Mouse (Mus musculus) neural tube, embryonic 13.5 days (tissue): ENCODE measurements around the gene Crebbp. TPM values are rescaled to one million over a fixed set of nuclear protein-coding genes. Genes with fewer than 3 reads are reported as not detected.
"Not testable (repeated sequence)": the region's sequence is repeated elsewhere in the genome, so short reads cannot be mapped to it uniquely, and the experiment has no call there.

Experiments used
- ATAC-seq: fragments of 200-750 bp; cut with Nextera tagmentation; 2 replicates; pipeline ENCODE4 v1.8.0; 2017; ENCODE audit warnings: low read depth, mild to moderate bottlenecking, moderate TSS enrichment, moderate library complexity
- H3K27ac ChIP-seq: fragments of 300-500 bp; sonication (generic); replicated peaks from 2 replicates; pipeline ENCODE4 v1.5.1; 2015; ENCODE audit warnings: moderate library complexity, mild to moderate bottlenecking, inconsistent platforms
- H3K27me3 ChIP-seq: fragments of 300-500 bp; sonication (generic); 2 replicates; pipeline ENCODE4 v1.6.1; 2015; ENCODE audit warnings: mild to moderate bottlenecking, inconsistent platforms
- H3K36me3 ChIP-seq: fragments of 300-500 bp; sonication (generic); 2 replicates; pipeline ENCODE4 v1.6.1; 2015; ENCODE audit warnings: mild to moderate bottlenecking, inconsistent platforms
- H3K4me1 ChIP-seq: fragments of 300-500 bp; sonication (generic); replicated peaks from 2 replicates; pipeline ENCODE4 v1.6.1; 2015; ENCODE audit warnings: inconsistent platforms
- H3K4me2 ChIP-seq: fragments of 300-500 bp; sonication (generic); 2 replicates; pipeline ENCODE4 v1.6.1; 2015; ENCODE audit warnings: inconsistent platforms, mild to moderate bottlenecking, moderate library complexity
- H3K4me3 ChIP-seq: fragments of 300-500 bp; sonication (generic); 2 replicates; pipeline ENCODE4 v1.5.1; 2015; ENCODE audit warnings: mild to moderate bottlenecking, inconsistent platforms
- H3K9ac ChIP-seq: fragments of 300-500 bp; sonication (generic); 2 replicates; pipeline ENCODE4 v1.6.1; 2015; ENCODE audit warnings: moderate library complexity, mild to moderate bottlenecking, inconsistent platforms
- H3K9me3 ChIP-seq: fragments of 300-500 bp; sonication (generic); 2 replicates; pipeline ENCODE4 v1.6.1; 2016; ENCODE audit warnings: inconsistent platforms
- WGBS: fragments of 180-500 bp; shearing (Covaris S2); methylation state at CpG from one replicate; pipeline ENCODE4 v1.1.7; 2015; 5-methylcytosine and 5-hydroxymethylcytosine counted together
- polyA plus RNA-seq: library from polyadenylated mRNA; unstranded; fragments of >200 nt; fragmentation: Nextera tagmentation; extraction: Ambion mirVana; gene quantifications from 2 replicates; pipeline ENCODE4 v1.2.1, GENCODE M21; 2015

The Crebbp gene
- polyA plus RNA-seq, 1 experiment from 2014 or later: 36.6 TPM

GRCm38 (mm10) chr16:4133754-4134153, 80.0 kb downstream of the Crebbp start:
- WGBS: 100% methylated on average over 1 of the region's 1 CpGs
- Histone ChIP-seq H3K4me2 (no peak overlapping the region), H3K4me3 (no peak overlapping the region), H3K27me3 (no peaks in the 10 kb centered on the region), H3K9ac (no peak overlapping the region), H3K36me3 (peaks cover 36% of the 10 kb centered on the region), H3K4me1 (no peaks in the 10 kb centered on the region), H3K9me3 (no peaks in the 10 kb centered on the region), H3K27ac (no peak overlapping the region)
- no peak for ATAC-seq

DNA sequence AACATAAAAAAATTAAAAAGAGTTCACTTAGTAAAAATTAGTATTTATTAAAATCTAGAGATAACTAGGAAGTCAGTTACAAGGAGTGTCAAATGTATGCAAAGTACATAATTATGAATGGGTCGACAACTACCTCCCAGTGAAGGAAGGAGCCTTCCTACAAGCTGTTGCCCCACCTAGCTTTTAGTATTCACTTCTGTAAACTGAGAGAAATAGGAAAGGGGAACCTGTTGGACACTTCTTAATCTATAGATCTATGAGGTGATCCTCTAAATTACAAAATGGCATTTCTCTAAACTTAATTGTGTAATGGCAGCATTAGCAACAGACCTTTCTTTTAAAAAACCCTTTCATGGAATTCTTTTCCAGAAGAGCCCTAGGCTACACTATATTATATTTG, 84.9 kb downstream of the Crebbp start:
- Histone ChIP-seq H3K4me2 (no peak overlapping the region), H3K27me3 (no peaks in the 10 kb centered on the region), H3K9me3 (no peaks in the 10 kb centered on the region), H3K27ac (no peak overlapping the region), H3K36me3 (peaks cover 46% of the 10 kb centered on the region), H3K4me3 (no peak overlapping the region), H3K9ac (no peak overlapping the region), H3K4me1 (no peaks in the 10 kb centered on the region)
- ATAC-seq: no peak
- WGBS: 95% methylated on average over 1 of the region's 1 CpGs

DNA sequence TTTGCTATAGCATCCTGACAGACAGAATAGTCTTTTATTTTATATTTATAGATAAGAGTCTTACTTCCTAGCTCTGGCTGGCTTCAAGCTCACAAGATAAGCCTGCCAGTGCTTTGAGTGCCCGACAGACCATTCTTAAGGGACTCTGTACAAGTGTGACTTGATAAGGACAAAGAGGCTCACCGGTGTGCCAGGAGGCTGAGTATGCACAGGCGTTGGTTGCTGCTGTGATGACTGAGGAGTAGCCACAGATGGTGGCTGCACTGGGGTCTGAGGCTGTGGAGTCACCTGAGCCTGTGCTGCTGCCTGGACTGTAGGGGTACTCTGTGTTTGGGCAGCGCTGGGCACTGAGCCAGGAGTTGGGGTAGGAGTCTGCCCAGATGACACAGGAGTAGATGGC, 96.7 kb downstream of the Crebbp start:
- no peak for ATAC-seq
- no peaks in the 10 kb centered on the region for H3K9me3 ChIP-seq
- no peaks in the 10 kb centered on the region for H3K4me1 ChIP-seq
- H3K4me2 ChIP-seq: no peak overlapping the region
- H3K36me3 ChIP-seq: peaks cover 90% of the 10 kb centered on the region
- 92% methylated on average over 4 of the region's 4 CpGs for WGBS
- H3K4me3 ChIP-seq: no peak overlapping the region
- no peaks in the 10 kb centered on the region for H3K27me3 ChIP-seq
- no peak overlapping the region for H3K27ac ChIP-seq
- no peak overlapping the region for H3K9ac ChIP-seq

- no peaks in the 10 kb centered on the region for H3K9me3 ChIP-seq
- no peak overlapping the region for H3K4me2 ChIP-seq
- ATAC-seq: no peak
- 95% methylated on average over 2 of the region's 2 CpGs for WGBS
- no peaks in the 10 kb centered on the region for H3K27me3 ChIP-seq
- H3K27ac ChIP-seq: no peak overlapping the region
- H3K36me3 ChIP-seq: peaks cover 57% of the 10 kb centered on the region
- no peaks in the 10 kb centered on the region for H3K4me1 ChIP-seq
- no peak overlapping the region for H3K4me3 ChIP-seq
- H3K9ac ChIP-seq: no peak overlapping the region
Measured at GRCm38 (mm10) chr16:4100374-4100773, 113.4 kb downstream of the Crebbp start.

DNA sequence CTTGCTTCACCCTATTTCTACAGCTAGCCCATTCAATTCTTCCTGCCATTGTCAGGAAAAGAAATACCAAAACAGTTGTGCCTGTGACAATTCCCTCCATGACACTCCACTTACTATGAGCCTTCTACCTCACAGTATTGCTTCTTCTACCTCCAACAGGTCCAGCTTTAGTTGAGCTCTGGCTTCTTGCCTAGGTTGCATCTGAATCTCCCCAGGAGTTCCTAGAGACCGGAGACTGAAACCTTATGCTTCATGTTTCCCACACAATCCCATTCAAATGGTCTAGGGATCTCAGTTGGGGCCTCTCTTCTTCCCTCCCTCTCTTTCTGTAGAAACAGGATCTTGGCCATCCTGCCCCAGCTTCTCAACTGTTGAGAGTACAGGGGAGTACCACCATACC, 116.3 kb downstream of the Crebbp start:
- Histone ChIP-seq H3K4me3 (no peak overlapping the region), H3K4me1 (no peaks in the 10 kb centered on the region), H3K27ac (no peak overlapping the region), H3K36me3 (peaks cover 80% of the 10 kb centered on the region), H3K9ac (no peak overlapping the region), H3K9me3 (no peaks in the 10 kb centered on the region), H3K4me2 (no peak overlapping the region), H3K27me3 (no peaks in the 10 kb centered on the region)
- WGBS: 97% methylated on average over 1 of the region's 1 CpGs
- ATAC-seq: no peak

DNA sequence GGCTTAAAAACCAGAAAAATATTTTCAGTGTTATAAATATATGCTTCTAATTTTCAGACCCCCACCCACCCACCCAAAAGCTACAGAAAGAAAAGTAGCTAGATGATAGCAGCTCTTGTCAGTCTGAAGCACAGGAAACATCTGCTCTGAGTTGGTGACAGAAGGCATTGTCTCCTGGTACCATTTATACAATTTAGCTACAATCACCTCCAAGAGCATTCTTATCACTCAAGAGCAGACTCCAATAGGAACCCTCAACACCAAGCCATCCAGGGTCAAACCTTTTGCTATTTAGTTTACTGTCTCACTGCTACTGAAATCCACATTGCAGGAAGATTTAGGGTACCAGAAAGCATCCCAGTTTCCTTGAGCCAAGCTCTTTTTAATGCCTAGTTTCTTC, 116.9 kb downstream of the Crebbp start:
- Histone ChIP-seq H3K36me3 (peaks cover 84% of the 10 kb centered on the region), H3K4me2 (no peak overlapping the region), H3K9ac (no peak overlapping the region), H3K4me1 (no peaks in the 10 kb centered on the region), H3K9me3 (no peaks in the 10 kb centered on the region), H3K4me3 (no peak overlapping the region), H3K27me3 (no peaks in the 10 kb centered on the region), H3K27ac (no peak overlapping the region)
- ATAC-seq: no peak

DNA sequence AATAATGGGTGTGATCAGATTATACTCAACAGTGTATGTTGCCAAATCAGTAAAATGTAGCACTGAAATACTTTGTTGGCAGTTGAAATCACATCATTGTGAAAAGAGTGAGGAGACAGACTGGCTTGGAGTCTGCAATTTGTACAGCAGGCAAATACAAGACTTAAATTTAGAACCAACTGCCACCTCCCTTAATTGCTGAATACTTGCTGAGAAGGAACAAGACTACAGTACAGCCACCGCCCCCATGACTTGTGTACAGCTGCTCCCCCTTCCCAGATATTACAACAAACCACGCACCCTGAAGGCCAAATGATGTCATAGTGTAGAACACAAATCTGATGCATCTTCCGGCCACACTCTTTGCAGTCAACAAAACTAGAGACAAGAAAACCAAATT, 117.7 kb downstream of the Crebbp start:
- Histone ChIP-seq H3K9me3 (no peaks in the 10 kb centered on the region), H3K27me3 (no peaks in the 10 kb centered on the region), H3K36me3 (peaks cover 85% of the 10 kb centered on the region), H3K4me2 (no peak overlapping the region), H3K4me1 (no peaks in the 10 kb centered on the region), H3K27ac (no peak overlapping the region), H3K4me3 (no peak overlapping the region), H3K9ac (no peak overlapping the region)
- no peak for ATAC-seq
- 90% methylated on average over 3 of the region's 3 CpGs for WGBS

DNA sequence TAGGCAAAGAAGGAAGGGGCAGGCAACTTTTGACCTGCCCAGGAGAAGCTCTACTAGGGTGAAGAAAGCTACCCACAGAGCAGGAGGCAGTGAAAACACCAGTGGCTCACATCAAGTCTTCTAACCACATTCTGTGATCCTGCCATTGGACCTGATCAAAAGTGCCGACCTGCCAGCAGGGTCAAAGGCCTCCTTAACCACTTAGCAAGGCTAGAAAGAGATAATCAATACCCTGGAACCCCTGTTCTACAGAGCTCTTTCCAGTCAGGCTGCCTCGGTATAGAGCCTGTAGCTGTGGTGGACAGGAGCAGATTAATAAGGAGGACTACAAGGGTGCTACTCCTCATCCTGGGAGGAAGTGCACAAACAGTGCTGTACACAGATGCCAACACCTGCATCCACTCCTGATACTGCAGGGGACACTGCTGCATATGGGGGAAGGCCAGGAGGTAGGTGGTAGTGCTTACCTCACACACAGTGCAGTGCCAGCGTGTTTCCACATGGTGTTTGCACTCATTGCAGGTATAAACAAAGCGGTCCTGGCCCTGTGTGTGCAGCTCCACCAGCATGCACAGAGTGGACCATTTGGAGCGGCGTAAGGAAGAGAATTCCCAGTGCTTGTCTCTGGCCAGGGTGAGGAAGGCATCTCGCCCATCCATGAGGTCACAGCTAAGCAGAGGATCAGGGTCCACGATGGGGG, 126.4 kb downstream of the Crebbp start:
- H3K4me2 ChIP-seq: no peak overlapping the region
- H3K4me3 ChIP-seq: no peak overlapping the region
- no peak for ATAC-seq
- H3K9me3 ChIP-seq: no peaks in the 10 kb centered on the region
- no peak overlapping the region for H3K9ac ChIP-seq
- no peak overlapping the region for H3K27ac ChIP-seq
- no peaks in the 10 kb centered on the region for H3K27me3 ChIP-seq
- no peaks in the 10 kb centered on the region for H3K4me1 ChIP-seq
- WGBS: 93% methylated on average over 8 of the region's 8 CpGs
- H3K36me3 ChIP-seq: peaks cover 90% of the 10 kb centered on the region

GRCm38 (mm10) chr16:4085851-4086387, 127.9 kb downstream of the Crebbp start:
- Histone ChIP-seq H3K4me1 (no peaks in the 10 kb centered on the region), H3K27me3 (no peaks in the 10 kb centered on the region), H3K36me3 (peaks cover 86% of the 10 kb centered on the region), H3K27ac (no peak overlapping the region), H3K9ac (no peak overlapping the region), H3K9me3 (no peaks in the 10 kb centered on the region), H3K4me2 (no peak overlapping the region), H3K4me3 (no peak overlapping the region)
- no peak; the same call in 1 of the 2 replicates for ATAC-seq
- WGBS: 95% methylated on average over 9 of the region's 9 CpGs

DNA sequence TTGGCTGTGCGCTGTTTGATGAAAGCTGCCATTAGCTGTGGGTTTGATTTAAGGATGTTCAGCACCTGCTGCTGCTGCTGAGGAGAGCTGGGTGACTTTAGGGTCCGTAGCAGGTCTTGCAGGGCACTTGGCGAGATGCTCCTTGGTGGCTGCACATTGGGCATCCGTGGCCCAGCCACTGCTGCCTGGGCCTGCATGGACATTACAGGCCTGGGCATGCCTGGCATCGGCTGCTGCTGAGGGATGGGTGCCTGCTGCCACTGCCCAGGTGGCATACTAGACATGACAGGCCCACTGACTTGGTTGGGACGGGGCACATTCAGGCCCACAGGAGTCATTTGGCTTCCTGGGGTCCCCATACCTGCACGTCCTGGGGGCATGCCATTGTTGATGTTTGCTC, 128.7 kb downstream of the Crebbp start:
- peaks cover 77% of the 10 kb centered on the region for H3K36me3 ChIP-seq

DNA sequence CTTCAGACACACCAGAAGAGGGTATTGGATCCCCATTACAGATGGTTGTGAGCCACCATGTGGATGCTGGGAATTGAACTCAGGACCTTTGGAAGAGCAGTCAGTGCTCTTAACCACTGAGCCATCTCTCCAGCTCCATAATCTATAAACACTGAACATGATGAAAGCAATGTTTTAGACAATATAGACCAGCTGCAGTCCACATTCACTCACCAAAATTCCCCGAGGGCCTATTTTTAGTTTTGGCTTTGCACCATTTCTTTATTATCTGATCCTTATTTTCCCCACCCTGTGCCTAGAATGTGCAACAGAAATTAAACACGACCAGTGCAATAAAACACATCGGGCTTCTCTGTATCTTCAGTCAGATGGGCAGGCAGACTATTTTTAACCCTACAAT, 133.4 kb downstream of the Crebbp start:
- WGBS: 72% methylated on average over 3 of the region's 3 CpGs
- H3K4me3 ChIP-seq, H3K27ac ChIP-seq, H3K4me2 ChIP-seq, ATAC-seq, H3K9me3 ChIP-seq, H3K27me3 ChIP-seq, H3K9ac ChIP-seq: not testable (repeated sequence)
- H3K4me1 ChIP-seq: peaks cover 17% of the 10 kb centered on the region
- H3K36me3 ChIP-seq: peaks cover 31% of the 10 kb centered on the region

More for the DNA sequence above, 128.7 kb downstream of the Crebbp start:
- WGBS: 94% methylated on average over 7 of the region's 7 CpGs
- Histone ChIP-seq H3K27me3 (no peaks in the 10 kb centered on the region), H3K9ac (no peak overlapping the region), H3K9me3 (no peaks in the 10 kb centered on the region), H3K4me3 (no peak overlapping the region), H3K27ac (no peak overlapping the region), H3K4me2 (no peak overlapping the region), H3K4me1 (no peaks in the 10 kb centered on the region)
- no peak for ATAC-seq

DNA sequence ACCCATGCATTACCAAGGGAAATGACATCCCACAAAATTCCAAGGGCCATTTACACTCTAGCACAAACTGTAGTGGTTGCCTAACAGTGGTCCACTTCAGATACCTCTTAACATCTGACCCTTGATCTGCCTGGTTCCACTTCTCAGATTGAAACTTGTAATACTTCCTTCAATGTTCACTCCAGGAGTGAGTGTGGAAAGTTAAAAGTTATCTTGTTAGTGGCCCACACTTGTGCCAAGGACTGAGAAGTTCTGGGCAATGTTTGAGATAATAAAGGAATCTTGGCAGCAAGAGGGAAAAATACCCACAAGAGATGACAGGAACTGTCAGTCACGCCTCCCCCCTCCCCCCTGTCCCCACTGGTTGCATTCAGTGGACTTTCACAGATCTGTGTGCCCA, 134.1 kb downstream of the Crebbp start:
- no peaks in the 10 kb centered on the region for H3K27me3 ChIP-seq
- no peak for ATAC-seq
- H3K4me1 ChIP-seq: peaks cover 17% of the 10 kb centered on the region
- no peaks in the 10 kb centered on the region for H3K9me3 ChIP-seq
- 80% methylated on average over 1 of the region's 1 CpGs for WGBS
- H3K36me3 ChIP-seq: peaks cover 23% of the 10 kb centered on the region
- H3K4me2 ChIP-seq: no peak overlapping the region
- H3K4me3 ChIP-seq: no peak overlapping the region
- H3K27ac ChIP-seq: no peak overlapping the region
- H3K9ac ChIP-seq: no peak overlapping the region

DNA sequence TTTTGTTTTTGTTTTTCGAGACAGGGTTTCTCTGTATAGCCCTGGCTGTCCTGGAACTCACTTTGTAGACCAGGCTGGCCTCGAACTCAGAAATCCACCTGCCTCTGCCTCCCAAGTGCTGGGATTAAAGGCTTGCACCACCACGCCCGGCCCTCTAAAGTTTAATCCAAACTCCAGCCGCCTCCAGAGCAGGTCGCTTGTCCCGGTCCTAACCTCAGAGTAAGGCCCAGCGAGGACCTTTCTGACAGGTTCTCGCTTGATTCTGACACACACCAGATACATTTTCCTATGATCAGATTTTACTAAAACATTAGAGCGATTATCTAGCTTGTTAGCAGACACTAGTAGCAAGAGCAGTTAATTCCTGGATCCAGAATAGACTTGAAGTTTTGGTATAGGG, 135.5 kb downstream of the Crebbp start:
- H3K4me2 ChIP-seq: peak overlapping the region; percentile 82
- ATAC-seq, H3K9me3 ChIP-seq, H3K27me3 ChIP-seq, H3K27ac ChIP-seq: not testable (repeated sequence)
- H3K36me3 ChIP-seq: peaks cover 15% of the 10 kb centered on the region
- peaks cover 17% of the 10 kb centered on the region for H3K4me1 ChIP-seq
- WGBS: 77% methylated on average over 10 of the region's 10 CpGs
- peak overlapping the region; percentile 72 for H3K4me3 ChIP-seq
- peak overlapping the region; percentile 85; the same call in 1 of the 2 replicates for H3K9ac ChIP-seq
